Mouse (Mus musculus): Measurements from ENCODE around the gene Neurl1a.

Neurl1a gene

DNA sequence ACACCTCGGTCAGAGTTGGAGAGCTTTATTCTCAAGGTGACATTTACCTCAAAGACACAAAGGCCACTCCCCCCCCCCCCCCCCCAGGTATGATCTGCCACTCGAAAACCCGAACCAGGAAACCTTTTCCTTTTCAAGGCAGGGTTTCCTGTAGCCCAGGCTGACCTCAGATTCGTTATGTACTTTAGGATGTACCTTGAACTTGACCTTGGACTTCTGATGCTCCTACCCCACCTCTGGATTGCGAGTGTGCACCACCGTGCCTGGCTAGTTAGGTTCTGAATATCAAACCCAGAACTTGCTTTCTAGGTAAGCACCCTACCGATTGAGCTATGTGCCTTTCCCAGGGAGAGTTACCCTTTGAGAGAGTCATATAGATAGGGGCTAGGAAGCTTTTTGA, 69.7 kb downstream of the Neurl1a start:
- no peak for DNase-seq (ENCODE audit: low spot score)

- peak; percentile 28 for DNase-seq (ENCODE audit: low spot score)
Measured at GRCm38 (mm10) chr19:47248906-47249568, 70.4 kb downstream of the Neurl1a start.

GRCm38 (mm10) chr19:47250931-47251330, 72.3 kb downstream of the Neurl1a start:
- DNase-seq (ENCODE audit: low spot score): peak; percentile 75

DNA sequence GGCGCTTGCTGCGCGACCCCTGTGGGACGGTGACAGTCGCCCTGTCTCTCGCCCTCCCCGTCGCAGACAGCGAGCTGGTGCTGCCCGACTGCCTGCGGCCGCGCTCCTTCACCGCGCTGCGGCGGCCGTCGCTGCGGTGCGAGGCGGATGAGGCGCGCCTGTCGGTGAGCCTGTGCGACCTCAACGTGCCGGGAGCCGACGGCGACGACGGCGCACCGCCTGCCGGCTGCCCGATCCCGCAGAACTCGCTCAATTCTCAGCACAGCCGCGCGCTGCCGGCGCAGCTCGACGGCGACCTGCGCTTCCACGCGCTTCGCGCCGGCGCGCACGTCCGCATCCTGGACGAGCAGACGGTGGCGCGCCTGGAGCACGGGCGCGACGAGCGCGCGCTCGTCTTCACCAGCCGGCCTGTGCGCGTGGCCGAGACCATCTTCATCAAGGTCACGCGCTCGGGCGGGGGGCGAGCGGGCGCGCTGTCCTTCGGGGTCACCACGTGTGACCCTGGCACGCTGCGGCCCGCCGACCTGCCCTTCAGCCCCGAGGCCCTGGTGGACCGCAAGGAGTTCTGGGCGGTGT, 74.5 kb downstream of the Neurl1a start:
- DNase-seq (ENCODE audit: low spot score): peak; percentile 64

DNA sequence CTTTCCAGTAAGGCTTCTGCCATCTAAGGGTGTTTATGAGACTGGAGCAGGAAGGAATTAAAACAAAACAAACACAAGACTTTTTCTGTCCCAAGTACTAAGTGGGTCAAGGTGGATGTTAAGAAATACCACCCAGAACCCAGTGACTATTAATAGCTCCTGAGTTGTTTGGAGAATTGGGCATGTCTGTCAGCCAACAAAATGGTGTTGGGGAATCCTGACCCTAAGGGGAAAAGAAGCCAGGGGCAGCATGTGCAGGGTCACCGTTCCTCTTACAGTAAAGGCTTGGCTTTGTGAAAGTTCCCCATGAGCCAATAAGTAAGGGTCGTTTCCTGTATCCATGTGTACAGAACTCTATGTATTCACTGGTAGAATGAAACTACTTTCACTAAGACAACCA, 76.4 kb downstream of the Neurl1a start:
- no peak for DNase-seq (ENCODE audit: low spot score)

GRCm38 (mm10) chr19:47255919-47256318, 77.3 kb downstream of the Neurl1a start:
- no peak for DNase-seq (ENCODE audit: low spot score)

- DNase-seq (ENCODE audit: low spot score): peak; percentile 72
Measured at GRCm38 (mm10) chr19:47259581-47259980, 81.0 kb downstream of the Neurl1a start.

DNA sequence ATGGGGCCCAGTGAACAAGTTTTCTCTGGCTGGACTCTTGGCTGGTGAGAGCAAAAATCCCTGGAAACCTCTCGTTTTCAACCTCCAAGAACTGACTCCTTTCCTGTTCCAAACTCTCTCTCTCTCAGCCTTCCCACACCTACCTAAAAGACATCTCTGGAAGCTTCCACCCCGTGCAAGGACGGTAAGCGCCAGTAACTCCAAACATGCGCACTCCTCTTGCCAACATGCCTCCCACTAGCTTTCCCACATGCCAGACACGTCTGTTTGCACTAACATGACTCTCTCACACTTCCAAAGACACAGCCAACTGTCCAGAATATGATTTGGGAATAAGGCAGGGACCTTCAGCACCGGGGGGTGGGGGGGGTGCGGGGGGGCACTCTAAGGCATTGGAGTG, 82.6 kb downstream of the Neurl1a start:
- no peak for DNase-seq (ENCODE audit: low spot score)

DNA sequence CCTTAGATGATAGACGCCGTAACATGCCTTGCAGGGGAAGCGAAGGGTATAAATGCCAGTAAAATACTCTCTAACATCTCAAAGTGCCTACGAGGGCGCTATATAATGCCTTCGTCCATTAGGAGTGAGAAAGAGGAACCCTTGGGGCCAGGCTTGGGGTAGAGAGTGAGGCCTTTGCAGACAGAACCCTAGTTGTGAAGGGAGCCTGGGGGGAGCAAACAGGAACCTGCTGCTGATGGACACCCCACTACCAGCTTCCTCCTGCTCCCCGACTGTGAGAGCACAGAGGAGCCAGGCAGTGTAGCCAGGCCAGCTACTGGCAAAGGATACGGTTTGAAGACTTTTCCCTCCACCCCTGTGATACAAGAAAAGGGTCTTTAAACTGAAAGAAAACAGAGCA, 85.0 kb downstream of the Neurl1a start:
- DNase-seq (ENCODE audit: low spot score): no peak

GRCm38 (mm10) chr19:47264322-47265092, 85.9 kb downstream of the Neurl1a start:
- peak; percentile 88 for DNase-seq (ENCODE audit: low spot score)

DNA sequence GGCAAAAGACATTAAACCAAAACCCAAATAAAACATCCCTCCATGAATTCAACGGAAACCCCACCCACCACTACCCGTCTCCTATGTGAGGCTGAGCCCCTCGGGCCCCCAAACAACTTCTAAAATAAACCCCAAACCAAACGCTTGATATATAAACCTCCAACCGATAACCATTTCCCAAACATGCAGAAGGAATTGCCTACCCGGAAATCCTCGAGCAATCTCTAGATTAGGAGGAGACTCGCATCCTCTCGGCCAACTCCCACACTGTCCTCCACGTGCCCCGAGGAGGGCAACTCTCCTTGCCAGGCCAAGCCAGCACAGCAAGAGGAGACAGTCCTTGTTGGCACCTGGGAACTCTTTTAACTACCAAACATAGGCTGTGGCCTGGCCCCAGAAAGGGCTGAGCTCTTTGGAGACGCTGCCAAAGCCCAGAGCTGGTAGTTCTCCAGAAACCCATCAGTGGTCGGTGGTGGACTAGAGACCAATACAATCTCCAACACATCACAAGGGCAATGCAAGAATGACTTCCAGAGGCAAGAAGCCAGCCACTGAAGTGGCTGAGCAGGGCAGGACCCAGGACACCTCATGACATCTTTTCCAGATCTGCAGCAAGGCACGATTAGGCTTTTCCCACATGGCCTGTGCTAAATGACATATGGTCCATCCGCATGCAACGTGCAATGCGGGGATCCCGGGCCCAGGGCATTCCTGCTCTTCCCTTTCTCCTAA, 87.6 kb downstream of the Neurl1a start:
- DNase-seq (ENCODE audit: low spot score): no peak

DNA sequence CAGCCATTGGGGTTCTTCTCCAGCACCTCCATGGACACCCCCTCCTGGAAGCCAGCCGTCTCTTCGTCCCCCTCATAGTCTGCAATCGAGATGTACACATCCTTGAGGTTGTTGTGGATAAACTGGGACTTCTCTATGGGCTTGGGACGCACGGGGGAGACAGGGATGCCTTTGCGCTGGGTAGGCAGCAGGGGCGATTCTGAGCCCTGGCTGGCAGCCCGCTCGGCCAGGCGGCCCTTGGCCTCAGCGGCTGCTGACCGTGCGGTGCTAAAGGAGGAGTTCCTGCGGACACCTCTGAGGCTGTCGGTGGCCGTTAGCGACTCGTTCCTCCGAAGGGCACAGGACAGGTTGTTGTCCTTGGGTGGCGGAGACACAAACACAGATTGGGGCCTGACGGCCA, 88.4 kb downstream of the Neurl1a start:
- DNase-seq (ENCODE audit: low spot score): no peak

GRCm38 (mm10) chr19:47269729-47270128, 91.1 kb downstream of the Neurl1a start:
- peak; percentile 76 for DNase-seq (ENCODE audit: low spot score)

DNA sequence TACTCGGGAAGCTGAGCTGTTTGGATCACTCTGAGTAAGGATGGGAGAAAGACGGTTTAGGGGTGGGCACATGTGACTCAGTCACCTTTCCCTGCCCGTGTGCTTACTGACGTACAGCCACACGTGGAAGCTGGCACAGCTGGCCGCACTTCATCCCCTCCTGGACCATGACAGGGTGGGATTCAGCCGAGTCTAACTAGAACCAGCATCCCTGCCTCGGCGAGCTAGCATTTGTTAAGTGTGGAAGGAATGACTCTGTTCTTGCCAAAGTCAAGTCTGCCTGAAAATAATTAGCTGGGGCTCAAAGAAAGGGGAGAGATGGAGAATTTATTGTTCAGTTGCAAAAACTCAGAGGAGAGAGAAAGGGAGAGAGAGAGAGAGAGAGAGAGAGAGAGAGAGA, 91.9 kb downstream of the Neurl1a start:
- no peak for DNase-seq (ENCODE audit: low spot score)

- DNase-seq (ENCODE audit: low spot score): no peak
Measured at GRCm38 (mm10) chr19:47276730-47277129, 98.1 kb downstream of the Neurl1a start.

GRCm38 (mm10) chr19:47279372-47279771, 100.8 kb downstream of the Neurl1a start:
- no peak for DNase-seq (ENCODE audit: low spot score)

- no peak for DNase-seq (ENCODE audit: low spot score)
Measured at GRCm38 (mm10) chr19:47279788-47280532, 101.3 kb downstream of the Neurl1a start.

- DNase-seq (ENCODE audit: low spot score): no peak
Measured at GRCm38 (mm10) chr19:47280894-47281293, 102.3 kb downstream of the Neurl1a start.

GRCm38 (mm10) chr19:47282050-47282454, 103.4 kb downstream of the Neurl1a start:
- DNase-seq (ENCODE audit: low spot score): no peak

DNA sequence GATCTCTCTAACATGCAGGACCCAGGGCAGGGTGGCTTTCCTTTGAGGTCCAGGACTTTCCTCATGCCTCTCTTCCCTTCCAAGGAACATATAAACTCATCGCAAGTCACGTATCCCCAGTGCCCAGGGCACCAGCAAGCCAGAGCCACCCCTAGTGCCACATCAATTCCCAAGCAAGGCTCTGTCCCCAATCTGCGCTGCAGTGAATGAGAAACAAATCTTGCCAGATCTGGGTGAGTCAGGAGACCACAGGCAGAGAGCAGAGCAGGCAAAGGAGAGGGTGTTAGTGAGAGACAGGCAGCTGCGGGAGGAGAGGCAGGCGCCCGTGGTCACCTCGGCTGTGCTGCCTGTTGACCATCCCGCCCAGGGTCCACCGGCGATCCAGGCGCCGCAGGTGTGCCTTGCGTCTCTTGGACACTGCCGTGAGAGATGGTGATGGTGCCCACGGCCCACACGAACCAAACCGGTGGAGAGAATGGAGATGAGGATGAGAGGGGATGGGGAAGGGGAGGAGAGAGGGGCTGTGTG, 104.1 kb downstream of the Neurl1a start:
- DNase-seq (ENCODE audit: low spot score): no peak

DNA sequence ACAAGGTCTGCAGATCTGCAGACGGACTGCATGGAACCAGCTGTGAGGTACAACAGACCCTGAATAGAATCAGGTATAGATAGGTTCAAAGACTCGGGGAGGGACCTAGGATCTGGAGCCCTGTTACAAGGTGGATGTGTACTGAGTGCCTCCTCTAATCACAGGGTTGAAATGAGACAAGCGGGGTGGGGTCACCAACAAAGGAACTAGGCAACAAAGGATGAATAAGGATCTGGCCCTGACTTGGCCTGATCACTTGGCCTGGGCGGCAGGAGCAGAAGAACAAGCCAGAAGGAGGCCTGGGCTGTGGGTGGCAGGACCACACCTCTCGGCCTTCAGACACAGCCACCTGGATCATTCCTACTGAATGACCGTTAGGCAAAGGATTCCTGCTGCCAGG, 107.0 kb downstream of the Neurl1a start:
- DNase-seq (ENCODE audit: low spot score): no peak
